Mouse (Mus musculus): Measurements from ENCODE around the gene Ccnd2. TPM values are rescaled to one million over a fixed set of nuclear protein-coding genes. Genes with fewer than 3 reads are reported as not detected.
A peak's percentile ranks its signal among the peaks of the same experiment; 100 is the strongest.

The Ccnd2 gene
- polyA plus RNA-seq, 1 experiment from 2014 or later: 667 TPM

- WGBS: 1% methylated on average over 32 of the region's 34 CpGs
- Histone ChIP-seq H3K9ac (peak overlapping the region; percentile 56), H3K36me3 (no peaks in the 10 kb centered on the region)
Measured at GRCm38 (mm10) chr6:127154708-127155268, 2.8 kb upstream of the Ccnd2 start.

GRCm38 (mm10) chr6:127153972-127154707, 2.1 kb upstream of the Ccnd2 start:
- under 1% methylated on average over 30 of the region's 30 CpGs for WGBS
- H3K9ac ChIP-seq: peak overlapping the region; percentile 56

More at GRCm38 (mm10) chr6:127154708-127155268, 2.8 kb upstream of the Ccnd2 start:
- Histone ChIP-seq H3K4me2 (peak overlapping the region; percentile 91), H3K27me3 (peaks cover 20% of the 10 kb centered on the region), H3K9me3 (replicated peaks) (no peaks in the 10 kb centered on the region), H3K4me1 (peaks cover 54% of the 10 kb centered on the region), H3K27ac (peak overlapping the region; percentile 95), H3K4me3 (replicated peaks) (peak overlapping the region; percentile 71)
- ATAC-seq (replicated peaks; ENCODE audit: low FRiP score): peak; percentile 23

GRCm38 (mm10) chr6:127153296-127153800, 1.4 kb upstream of the Ccnd2 start:
- Histone ChIP-seq H3K4me1 (peaks cover 57% of the 10 kb centered on the region), H3K36me3 (no peaks in the 10 kb centered on the region), H3K9ac (peak overlapping the region; percentile 56), H3K9me3 (replicated peaks) (no peaks in the 10 kb centered on the region), H3K4me3 (replicated peaks) (peak overlapping the region; percentile 71), H3K27me3 (peaks cover 15% of the 10 kb centered on the region), H3K4me2 (peak overlapping the region; percentile 91), H3K27ac (peak overlapping the region; percentile 95)
- ATAC-seq (replicated peaks; ENCODE audit: low FRiP score): peak; percentile 13; the same call in 1 of the 2 replicates
- 1% methylated on average over 28 of the region's 28 CpGs for WGBS

More at GRCm38 (mm10) chr6:127153972-127154707, 2.1 kb upstream of the Ccnd2 start:
- Histone ChIP-seq H3K36me3 (no peaks in the 10 kb centered on the region), H3K4me1 (peaks cover 54% of the 10 kb centered on the region), H3K4me2 (peak overlapping the region; percentile 91), H3K4me3 (replicated peaks) (peak overlapping the region; percentile 71), H3K9me3 (replicated peaks) (no peaks in the 10 kb centered on the region), H3K27ac (peak overlapping the region; percentile 95), H3K27me3 (peaks cover 18% of the 10 kb centered on the region)
- ATAC-seq (replicated peaks; ENCODE audit: low FRiP score): no peak

GRCm38 (mm10) chr6:127151565-127152105, 358 bp downstream of the Ccnd2 start:
- Histone ChIP-seq H3K4me3 (replicated peaks) (peak overlapping the region; percentile 71), H3K4me2 (peak overlapping the region; percentile 91), H3K27me3 (peaks cover 5% of the 10 kb centered on the region; the same call in 1 of the 2 replicates), H3K4me1 (peaks cover 74% of the 10 kb centered on the region), H3K9ac (peak overlapping the region; percentile 52), H3K9me3 (replicated peaks) (no peaks in the 10 kb centered on the region), H3K36me3 (peaks cover 7% of the 10 kb centered on the region), H3K27ac (peak overlapping the region; percentile 95)
- peak; percentile 9 for ATAC-seq (replicated peaks; ENCODE audit: low FRiP score)
- under 1% methylated on average over 29 of the region's 29 CpGs for WGBS

GRCm38 (mm10) chr6:127150663-127151564, 1.1 kb downstream of the Ccnd2 start:
- Histone ChIP-seq H3K27ac (peak overlapping the region; percentile 95), H3K27me3 (peaks cover 4% of the 10 kb centered on the region; the same call in 1 of the 2 replicates), H3K9me3 (replicated peaks) (no peaks in the 10 kb centered on the region), H3K9ac (peak overlapping the region; percentile 76), H3K4me1 (peaks cover 81% of the 10 kb centered on the region), H3K4me2 (peak overlapping the region; percentile 91), H3K4me3 (replicated peaks) (peak overlapping the region; percentile 71), H3K36me3 (peaks cover 14% of the 10 kb centered on the region)
- ATAC-seq (replicated peaks; ENCODE audit: low FRiP score): peak; percentile 59
- under 1% methylated on average over 33 of the region's 34 CpGs for WGBS

GRCm38 (mm10) chr6:127149944-127150662, 1.9 kb downstream of the Ccnd2 start:
- no peak for ATAC-seq (replicated peaks; ENCODE audit: low FRiP score)
- peak overlapping the region; percentile 63 for H3K27ac ChIP-seq
- under 1% methylated on average over 38 of the region's 38 CpGs for WGBS
- peak overlapping the region; percentile 91 for H3K4me2 ChIP-seq
- H3K4me3 ChIP-seq (replicated peaks): peak overlapping the region; percentile 71
- no peaks in the 10 kb centered on the region for H3K9me3 ChIP-seq (replicated peaks)
- no peaks in the 10 kb centered on the region for H3K27me3 ChIP-seq
- H3K9ac ChIP-seq: peak overlapping the region; percentile 76
- H3K4me1 ChIP-seq: peaks cover 81% of the 10 kb centered on the region
- peaks cover 17% of the 10 kb centered on the region for H3K36me3 ChIP-seq

GRCm38 (mm10) chr6:127149303-127149943, 2.6 kb downstream of the Ccnd2 start:
- Histone ChIP-seq H3K27me3 (no peaks in the 10 kb centered on the region), H3K9ac (peak overlapping the region; percentile 76), H3K4me1 (peaks cover 78% of the 10 kb centered on the region), H3K9me3 (replicated peaks) (no peaks in the 10 kb centered on the region), H3K4me2 (peak overlapping the region; percentile 91), H3K27ac (peak overlapping the region; percentile 63), H3K4me3 (replicated peaks) (peak overlapping the region; percentile 71), H3K36me3 (peaks cover 22% of the 10 kb centered on the region)
- ATAC-seq (replicated peaks; ENCODE audit: low FRiP score): no peak
- under 1% methylated on average over 30 of the region's 30 CpGs for WGBS

GRCm38 (mm10) chr6:127148526-127149302, 3.3 kb downstream of the Ccnd2 start:
- H3K4me1 ChIP-seq: peaks cover 78% of the 10 kb centered on the region
- H3K27me3 ChIP-seq: no peaks in the 10 kb centered on the region
- WGBS: 5% methylated on average over 20 of the region's 20 CpGs
- H3K4me3 ChIP-seq (replicated peaks): peak overlapping the region; percentile 71
- peak overlapping the region; percentile 76 for H3K9ac ChIP-seq
- no peak for ATAC-seq (replicated peaks; ENCODE audit: low FRiP score)
- peaks cover 29% of the 10 kb centered on the region for H3K36me3 ChIP-seq
- H3K9me3 ChIP-seq (replicated peaks): no peaks in the 10 kb centered on the region
- peak overlapping the region; percentile 63 for H3K27ac ChIP-seq
- H3K4me2 ChIP-seq: peak overlapping the region; percentile 91

GRCm38 (mm10) chr6:127147665-127148064, 4.3 kb downstream of the Ccnd2 start:
- ATAC-seq (replicated peaks; ENCODE audit: low FRiP score): no peak
- Histone ChIP-seq H3K27ac (no peak overlapping the region), H3K9ac (no peak overlapping the region), H3K9me3 (replicated peaks) (no peaks in the 10 kb centered on the region), H3K36me3 (peaks cover 37% of the 10 kb centered on the region), H3K27me3 (no peaks in the 10 kb centered on the region), H3K4me2 (peak overlapping the region; percentile 91), H3K4me1 (peaks cover 76% of the 10 kb centered on the region), H3K4me3 (replicated peaks) (0 out of 2 replicates have a peak overlapping the region, but pooled peaks have one; percentile 71)
- WGBS: under 1% methylated on average over 4 of the region's 4 CpGs
